Mouse (Mus musculus) layer of hippocampus, adult 18-20 months (tissue): ENCODE measurements around the gene 9130213A22Rik. TPM values are rescaled to one million over a fixed set of nuclear protein-coding genes. Genes with fewer than 3 reads are reported as not detected.
"Not testable (repeated sequence)": the region's sequence is repeated elsewhere in the genome, so short reads cannot be mapped to it uniquely, and the experiment has no call there.

Experiments
- DNase-seq, 2 experiments: peaks; one replicate each; pipeline ENCODE4 v3.0.0; 2022; ENCODE audit warnings: low spot score in 2 of 2
- total RNA-seq, 2 experiments: library from RNA; stranded (reverse); gene quantifications; 2 replicates each; pipeline ENCODE4 v1.2.3; 2021

The 9130213A22Rik gene
- total RNA-seq, 2 experiments from 2014 or later, result 1.3 to 1.6 TPM

GRCm38 (mm10) chr11:69094697-69095429, 27.5 kb downstream of the 9130213A22Rik start, which contains the start of gene Per1:
Gene Per1, plus strand, starts transcription at chr11:69095217.
- peak; percentile 100 for DNase-seq

GRCm38 (mm10) chr11:69093856-69094255, 28.5 kb downstream of the 9130213A22Rik start:
- DNase-seq, result not testable (repeated sequence)

- no peak for DNase-seq
Measured at GRCm38 (mm10) chr11:69092871-69093270, 29.5 kb downstream of the 9130213A22Rik start.

DNA sequence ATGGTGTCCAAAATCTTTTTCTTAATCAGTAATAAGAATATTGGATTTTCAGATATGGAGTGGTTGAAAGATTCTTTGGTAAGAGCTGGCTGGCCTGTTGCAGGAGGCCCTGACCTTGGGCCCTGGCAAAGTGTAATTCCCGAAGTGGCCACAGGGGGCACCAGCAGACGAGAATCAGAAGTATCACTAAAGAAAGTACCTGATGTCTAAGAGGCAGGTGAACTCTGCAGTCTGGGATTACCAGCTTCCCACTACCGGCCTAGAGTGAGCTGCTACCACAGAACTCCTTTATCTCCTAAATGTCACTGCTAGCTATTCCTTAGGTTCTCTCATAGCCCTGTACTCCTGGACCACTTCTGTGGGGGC, 30.0 kb downstream of the 9130213A22Rik start:
- peak in 1 of 2 experiments; percentile 87 for DNase-seq

- no peak for DNase-seq
Measured at GRCm38 (mm10) chr11:69091566-69092385, 30.6 kb downstream of the 9130213A22Rik start.

DNA sequence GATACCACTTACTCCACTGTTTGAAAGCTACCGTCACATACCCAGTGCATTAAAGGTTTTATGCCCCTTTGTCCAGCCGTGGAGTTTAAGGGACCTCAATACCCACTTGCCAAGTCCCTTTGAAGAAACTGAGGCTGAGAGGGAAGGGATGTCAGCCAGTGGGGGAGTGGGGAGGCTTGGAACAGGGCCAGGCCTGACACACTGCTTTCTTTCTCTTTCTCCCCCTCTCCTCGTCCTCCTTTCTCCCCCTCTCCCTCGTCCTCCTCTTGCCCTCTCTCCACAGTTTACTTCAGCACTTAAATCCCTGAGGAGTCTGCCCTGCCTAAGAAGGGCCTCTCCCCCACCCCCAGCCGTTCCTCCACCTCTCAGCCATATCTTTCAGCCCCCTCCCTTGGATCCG, 32.0 kb downstream of the 9130213A22Rik start:
- DNase-seq, result no peak

DNA sequence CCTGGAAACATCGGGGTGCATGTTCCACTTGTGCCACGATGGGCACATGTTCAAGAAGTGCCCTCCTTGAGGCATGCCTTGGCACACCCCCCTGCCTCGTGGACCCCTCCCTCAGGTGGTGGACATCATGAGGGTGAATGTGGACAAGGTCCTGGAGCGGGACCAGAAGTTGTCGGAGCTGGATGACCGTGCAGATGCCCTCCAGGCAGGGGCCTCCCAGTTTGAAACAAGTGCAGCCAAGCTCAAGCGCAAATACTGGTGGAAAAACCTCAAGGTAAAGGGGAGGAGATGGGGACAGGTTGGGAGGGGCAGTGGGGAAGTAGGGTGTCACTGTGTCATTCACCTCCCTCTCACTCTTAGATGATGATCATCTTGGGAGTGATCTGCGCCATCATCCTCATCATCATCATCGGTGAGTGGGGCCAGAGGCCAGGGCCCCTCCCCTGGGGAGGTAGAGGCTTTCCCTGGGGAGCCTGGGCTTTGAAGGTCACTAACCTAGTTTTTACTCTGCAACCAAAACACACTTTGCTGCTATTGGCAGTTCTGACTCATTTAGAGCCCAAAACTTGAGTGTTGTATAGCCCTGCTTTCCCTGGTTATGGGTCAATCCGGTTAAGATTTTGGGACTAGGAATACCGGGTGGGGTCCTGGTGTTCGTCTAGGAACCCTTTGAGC, 32.6 kb downstream of the 9130213A22Rik start:
- DNase-seq, result no peak

GRCm38 (mm10) chr11:69088856-69089615, 33.4 kb downstream of the 9130213A22Rik start:
- DNase-seq, result no peak

- DNase-seq, result peak; percentile 90 to 96
Measured at GRCm38 (mm10) chr11:69088103-69088855, 34.1 kb downstream of the 9130213A22Rik start, which contains the start of gene Vamp2. Gene Vamp2, plus strand, starts transcription at chr11:69088490.

GRCm38 (mm10) chr11:69087597-69087996, 34.8 kb downstream of the 9130213A22Rik start:
- no peak for DNase-seq

DNA sequence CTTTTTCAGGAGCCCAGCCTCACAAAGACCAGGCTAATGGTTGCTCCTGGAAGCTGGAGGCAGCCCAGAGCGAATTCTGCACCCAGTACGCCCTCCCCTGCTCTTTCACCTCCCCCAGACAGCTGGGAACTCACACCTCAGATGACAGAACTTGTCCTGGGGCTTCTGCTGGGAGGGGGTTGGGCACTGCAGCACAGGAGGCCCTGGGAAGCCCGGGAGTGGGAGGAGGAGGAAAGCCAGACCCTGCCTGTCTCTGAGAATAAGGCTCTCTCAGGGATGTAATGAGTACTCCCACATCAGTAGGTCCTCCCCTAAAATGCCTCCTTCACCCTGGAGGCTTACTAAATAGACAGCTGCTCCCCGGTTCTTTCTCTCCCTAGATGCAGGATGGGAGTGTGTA, 35.3 kb downstream of the 9130213A22Rik start:
- DNase-seq, result peak in 1 of 2 experiments; percentile 52

GRCm38 (mm10) chr11:69086390-69086789, 36.0 kb downstream of the 9130213A22Rik start:
- DNase-seq, result peak in 1 of 2 experiments; percentile 36

DNA sequence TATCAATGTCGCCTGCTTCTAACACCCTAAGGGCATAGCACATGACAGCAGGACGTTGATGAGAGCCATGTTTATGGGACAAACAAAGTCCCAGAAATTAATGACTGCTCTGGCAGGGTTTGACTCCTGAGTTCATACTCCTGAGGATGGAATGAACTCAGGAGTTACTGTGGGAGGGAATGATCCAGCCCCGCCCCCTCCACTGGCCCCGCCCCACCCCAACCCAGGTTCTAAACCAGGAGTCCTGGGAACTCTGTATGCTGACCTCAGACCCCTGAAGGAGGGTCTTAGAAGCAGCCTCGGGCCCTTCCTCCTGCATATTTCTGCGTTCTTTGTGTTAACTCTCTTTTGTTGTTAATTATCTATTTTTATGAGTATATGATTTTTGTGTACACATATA, 36.8 kb downstream of the 9130213A22Rik start:
- DNase-seq, result no peak

GRCm38 (mm10) chr11:69081613-69082012, 40.8 kb downstream of the 9130213A22Rik start:
- DNase-seq, result no peak

- DNase-seq, result no peak
Measured at GRCm38 (mm10) chr11:69080855-69081222, 41.5 kb downstream of the 9130213A22Rik start.

DNA sequence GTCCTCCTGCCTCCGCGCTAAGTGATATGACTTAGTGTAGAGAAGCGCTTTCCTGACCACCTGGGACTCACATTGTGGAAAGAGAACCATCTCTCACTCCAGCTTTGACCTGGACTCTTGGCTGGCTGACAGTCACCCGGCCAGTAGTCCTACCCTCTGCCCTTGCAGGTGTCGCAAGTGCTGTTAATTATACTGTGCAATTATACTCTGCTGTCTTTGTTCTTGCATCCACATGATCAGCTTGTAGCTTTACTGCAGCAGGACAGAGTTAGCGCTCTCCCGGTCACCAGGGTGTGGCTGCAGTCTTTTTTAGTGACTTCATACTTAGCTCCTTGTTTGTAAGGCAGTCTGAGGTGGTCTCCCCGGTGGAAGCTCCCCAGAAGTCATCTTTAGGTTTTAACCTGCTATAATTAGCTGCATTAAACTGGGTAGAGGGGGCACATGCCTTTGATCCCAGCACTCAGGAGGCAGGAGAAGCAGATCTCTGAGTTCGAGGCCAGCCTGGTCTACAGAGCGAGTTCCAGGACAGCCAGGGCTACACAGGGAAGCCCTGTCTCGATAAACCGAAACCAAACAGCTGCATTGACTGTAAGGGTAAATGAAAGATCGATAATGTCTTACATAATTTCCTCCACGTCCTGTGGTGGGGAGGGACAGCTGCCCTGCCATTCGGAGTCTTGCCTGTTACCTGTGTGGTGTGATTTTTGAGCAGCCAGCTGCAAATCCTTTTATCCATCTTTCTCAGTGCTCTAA, 42.1 kb downstream of the 9130213A22Rik start:
- no peak for DNase-seq

DNA sequence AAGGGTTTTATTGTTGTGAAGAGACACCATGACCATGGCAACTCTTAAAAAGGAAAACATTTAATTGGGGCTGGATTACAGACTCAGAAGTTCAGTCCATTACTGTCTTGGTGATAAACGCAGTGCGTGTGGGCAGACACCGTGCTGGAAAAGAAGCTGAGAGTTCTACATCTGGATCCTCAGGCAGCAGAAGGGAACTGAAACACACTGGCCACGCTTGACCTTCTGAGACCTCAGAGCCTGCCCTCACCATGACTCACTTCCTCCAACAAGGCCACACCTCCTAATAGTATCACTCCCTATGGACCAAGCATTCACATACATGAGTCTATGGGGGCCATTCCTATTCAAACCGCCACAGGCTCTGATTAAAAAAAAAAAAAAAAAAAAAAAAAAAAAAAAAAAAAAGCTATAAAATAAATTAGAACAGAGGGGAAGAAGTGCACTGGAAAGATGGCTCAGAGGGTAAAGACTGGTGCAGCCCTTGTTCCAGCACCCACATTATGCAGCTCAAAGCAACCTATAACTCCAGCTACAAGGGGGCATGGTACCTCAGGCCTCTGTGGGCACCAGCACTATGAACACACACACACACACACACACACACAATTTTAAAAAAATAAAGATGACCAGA, 43.5 kb downstream of the 9130213A22Rik start:
- no peak for DNase-seq

DNA sequence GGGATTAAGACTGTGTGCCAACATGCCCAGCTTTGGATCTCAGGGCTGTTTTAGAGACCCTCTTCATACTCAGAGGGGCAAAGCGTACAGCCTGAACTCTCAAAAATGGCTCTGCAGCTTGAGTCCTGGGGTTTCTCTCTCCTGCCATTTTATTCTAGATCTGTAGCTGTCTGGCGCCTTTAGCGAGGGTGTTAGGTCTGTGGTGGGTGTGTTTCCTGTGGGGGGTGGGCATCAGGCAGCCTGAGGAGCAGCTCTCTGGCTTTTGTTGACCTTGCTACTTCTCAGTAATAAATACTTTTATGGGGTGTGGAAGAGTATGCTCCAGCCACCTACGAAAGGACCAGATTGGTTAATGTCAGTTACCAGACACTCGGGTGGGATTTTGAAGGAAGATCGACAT, 44.3 kb downstream of the 9130213A22Rik start:
- DNase-seq, result no peak

DNA sequence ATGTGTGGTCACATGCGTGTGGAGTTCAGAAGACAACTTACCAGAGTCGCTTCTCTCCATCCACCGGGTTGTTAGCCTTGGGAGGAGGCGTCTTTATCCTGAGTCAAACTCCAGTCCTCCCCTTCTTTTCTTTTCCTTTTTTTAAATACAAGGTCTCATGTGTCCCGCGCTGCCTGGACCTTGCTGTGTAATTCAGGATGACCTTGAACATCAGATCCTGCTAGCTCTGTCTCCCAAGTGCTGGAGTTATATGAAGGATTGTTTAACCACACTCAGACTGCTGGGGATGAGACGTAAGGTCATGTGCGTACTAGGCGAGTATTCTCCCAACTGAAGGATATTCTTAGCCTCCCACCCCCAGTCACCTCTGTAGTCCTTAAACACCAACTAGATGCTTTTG, 45.1 kb downstream of the 9130213A22Rik start:
- DNase-seq, result no peak
